8 mouse cellular contexts compared by ENCODE assay signal in the genomic region with DNA sequence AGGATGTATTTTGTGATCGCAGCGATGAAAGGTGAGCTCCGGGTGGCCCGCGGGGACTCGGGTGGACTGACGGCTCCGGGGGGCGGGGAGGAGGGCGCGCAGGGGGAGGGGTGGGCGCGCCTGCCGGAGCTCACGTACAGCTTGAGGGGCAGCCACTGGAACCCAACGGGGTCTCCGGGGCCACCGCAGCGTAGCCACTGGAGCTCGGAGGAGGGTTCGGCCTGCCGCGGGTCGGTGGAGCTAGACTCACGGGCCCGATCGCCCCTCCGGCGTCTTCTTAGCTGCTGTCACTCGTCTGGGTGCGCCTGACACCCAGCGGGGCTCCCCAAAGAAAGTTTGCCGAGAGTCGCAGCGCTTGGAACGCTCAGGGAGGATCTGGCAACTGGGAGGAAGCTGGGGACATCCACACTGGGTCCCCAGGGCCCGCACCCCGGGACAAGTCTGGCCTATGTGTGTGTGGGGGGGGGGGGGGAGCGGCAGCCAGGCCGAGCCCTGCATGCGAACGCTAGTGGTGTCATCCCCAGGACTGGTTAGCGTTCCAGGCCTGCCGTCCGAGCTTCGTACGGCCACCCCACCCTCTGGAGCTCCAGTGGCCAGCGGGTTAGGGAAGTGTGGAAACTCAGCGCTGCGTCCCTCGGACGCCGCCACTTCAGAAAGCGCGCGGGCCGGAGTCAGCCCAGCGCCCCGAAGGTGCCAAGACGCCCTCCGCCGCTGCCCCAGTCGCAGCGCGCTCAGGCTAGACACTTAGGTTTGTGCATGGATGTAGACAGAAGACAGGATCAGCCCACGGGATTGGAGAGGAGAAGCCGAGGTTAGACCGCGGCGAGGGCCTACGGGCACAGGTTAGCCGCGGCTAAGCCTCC.
DNase-seq lines count a peak whose midpoint lies in the region; ATAC-seq and TF ChIP-seq lines count a peak whose summit lies in the region.

No protein-coding gene starts in this region.

- no peaks in the 10 kb centered on the region for H3K36me3 ChIP-seq in embryonic facial prominence, embryonic 12.5 days
- H3K36me3 ChIP-seq in small intestine, adult 2 months (ENCODE audit: control insufficient read depth, insufficient read depth, low read length): no peaks in the 10 kb centered on the region

- no peak for TF ChIP-seq CTCF in small intestine, adult 2 months (IDR thresholded peaks at IDR 0.05; ENCODE audit: extremely low read depth, insufficient read length, insufficient replicate concordance, low read depth, low read length)

- H3K4me1 ChIP-seq in embryonic facial prominence, embryonic 12.5 days: peaks cover 49% of the 10 kb centered on the region
- H3K4me1 ChIP-seq in small intestine, adult 2 months (ENCODE audit: control insufficient read depth, insufficient read depth, insufficient read length, low read length): no peaks in the 10 kb centered on the region; the same call in 1 of the 2 replicates

- peak; percentile 19 for DNase-seq in ES-CJ7 (ENCODE audit: low read depth, low spot score)
- peak; percentile 57 for DNase-seq in adrenal gland, postnatal 10 days
- DNase-seq in heart, postnatal 14 days: peak; percentile 57 to 61
- peak; percentile 62 to 75 for DNase-seq in kidney, postnatal 4 days
- DNase-seq in left cerebral cortex, adult 9 months (ENCODE audit: low spot score in 2 of 2): no peak

- peak overlapping the region; percentile 93 for H3K4me2 ChIP-seq in embryonic facial prominence, embryonic 12.5 days (replicated peaks)

- no peak for TF ChIP-seq POLR2A in small intestine, adult 2 months (IDR thresholded peaks at IDR 0.05; ENCODE audit: low read depth, low read length)

- 0 out of 2 replicates have a peak, but pooled peaks cover 6% of the 10 kb centered on the region for H3K27me3 ChIP-seq in embryonic facial prominence, embryonic 12.5 days
- H3K27me3 ChIP-seq in small intestine, adult 2 months (ENCODE audit: control insufficient read depth, insufficient read depth, low read length): peaks cover 12% of the 10 kb centered on the region; the same call in 1 of the 2 replicates

- peak overlapping the region; percentile 69 for H3K4me3 ChIP-seq in embryonic facial prominence, embryonic 12.5 days
- H3K4me3 ChIP-seq in small intestine, adult 2 months (ENCODE audit: low read depth, low read length): peak overlapping the region; percentile 64

- intact Hi-C loops in heart, postnatal 14 days (cut with DNase I): loop anchor here (5.0 to 10.0 kb wide), 2 partner anchors 163 to 575 kb away; no protein-coding TSS in a partner anchor

- no peaks in the 10 kb centered on the region for H3K9me3 ChIP-seq in embryonic facial prominence, embryonic 12.5 days

- WGBS in embryonic facial prominence, embryonic 12.5 days: under 1% methylated on average over 73 of the region's 73 CpGs
- WGBS in small intestine, adult 2 months: under 1% methylated on average over 72 of the region's 73 CpGs

- peak overlapping the region; percentile 72 for H3K27ac ChIP-seq in embryonic facial prominence, embryonic 12.5 days
- H3K27ac ChIP-seq in small intestine, adult 2 months (ENCODE audit: insufficient read depth, low read depth, low read length): 0 out of 2 replicates have a peak overlapping the region, but pooled peaks have one; percentile 14

- peak overlapping the region; percentile 69 for H3K9ac ChIP-seq in embryonic facial prominence, embryonic 12.5 days

- ATAC-seq in embryonic facial prominence, embryonic 12.5 days (ENCODE audit: insufficient number of reproducible peaks, insufficient read depth, low FRiP score, low TSS enrichment): peak; percentile 57
- ATAC-seq in megakaryocyte progenitor cell, adult 5-6 weeks (replicated peaks; ENCODE audit: poor library complexity): peak; percentile 35

Comparison
In these comparisons a context has a peak if more than half of its experiments do, and no peak if none do; other contexts are left out.
1. DNase-seq: peak in ES-CJ7 (single experiment), adrenal gland, postnatal 10 days (single experiment), heart, postnatal 14 days (2 of 2) and kidney, postnatal 4 days (2 of 2); none in left cerebral cortex, adult 9 months (0 of 2).